Mouse (Mus musculus) liver, adult 2 months (tissue): ENCODE data around the gene Fcnb. TPM values are rescaled to one million over a fixed set of nuclear protein-coding genes. Genes with fewer than 3 reads are reported as not detected.

ENCODE experiments used
- DNase-seq: peaks from one replicate; pipeline ENCODE4 v3.0.0-alpha.2; 2011; ENCODE audit warnings: low read depth, low spot score; ENCODE audit errors: extremely low read depth
- H3K27ac ChIP-seq: fragments of 200-500 bp; replicated peaks from 2 replicates; pipeline ENCODE4 v1.5.1; 2012; ENCODE audit warnings: low read depth, mild to moderate bottlenecking, control low read depth, inconsistent platforms, low read length; ENCODE audit not compliant: insufficient read depth
- H3K27me3 ChIP-seq: fragments of 200-500 bp; 2 replicates; pipeline ENCODE4 v1.6.1; 2012; ENCODE audit warnings: mild to moderate bottlenecking, moderate library complexity, low read length, inconsistent platforms; ENCODE audit not compliant: control insufficient read depth, insufficient read depth
- H3K36me3 ChIP-seq: fragments of 200-500 bp; 2 replicates; pipeline ENCODE4 v1.6.1; 2012; ENCODE audit warnings: low read length, inconsistent platforms; ENCODE audit not compliant: control insufficient read depth, insufficient read depth
- H3K4me1 ChIP-seq: fragments of 200-500 bp; 2 replicates; pipeline ENCODE4 v1.6.1; 2011; ENCODE audit warnings: low read length; ENCODE audit not compliant: control insufficient read depth, insufficient read depth
- H3K4me3 ChIP-seq: fragments of 200-500 bp; 2 replicates; pipeline ENCODE4 v1.5.1; 2011; ENCODE audit warnings: low read depth, mild to moderate bottlenecking, control low read depth, low read length, moderate library complexity; ENCODE audit not compliant: insufficient read depth
- H3K79me2 ChIP-seq: fragments of 200-500 bp; 2 replicates; pipeline ENCODE4 v1.6.1; 2012; ENCODE audit warnings: inconsistent platforms, mild to moderate bottlenecking, low read length, moderate library complexity; ENCODE audit not compliant: control insufficient read depth, insufficient read depth
- H3K9ac ChIP-seq: fragments of 200-500 bp; 2 replicates; pipeline ENCODE4 v1.6.1; 2012; ENCODE audit warnings: low read depth, mild to moderate bottlenecking, control low read depth, inconsistent platforms, low read length
- CTCF ChIP-seq: fragments of 200-500 bp; IDR thresholded peaks from 2 replicates; pipeline ENCODE4 v1.5.1; 2011; ENCODE audit warnings: low read depth, low read length, control low read depth
- POLR2A ChIP-seq: fragments of 200-500 bp; IDR thresholded peaks from 2 replicates; pipeline ENCODE4 v1.6.1; 2011; ENCODE audit warnings: low read length, control low read depth; ENCODE audit not compliant: insufficient read depth; ENCODE audit errors: extremely low read depth
- WGBS: fragments of 180-500 bp; shearing (Covaris S2); methylation state at CpG from one replicate; pipeline ENCODE4 v1.1.7; 2018; 5-methylcytosine and 5-hydroxymethylcytosine counted together
- polyA plus RNA-seq: library from polyadenylated mRNA; depleted of rRNA; stranded (reverse); fragments of >200 nt; gene quantifications from 2 replicates; pipeline ENCODE4 v1.2.3, GENCODE M21; 2012
- total RNA-seq: library from RNA; depleted of rRNA; stranded (reverse); fragments of >200 nt; gene quantifications from 2 replicates; pipeline ENCODE4 v1.2.3, GENCODE M21; 2014

The Fcnb gene
- total and polyA plus RNA-seq, 2 experiments, result not detected

- no peak for TF ChIP-seq POLR2A
- TF ChIP-seq CTCF, result no peak
- DNase-seq, result no peak
- no peak overlapping the region for H3K27ac ChIP-seq
- H3K9ac ChIP-seq, result no peak overlapping the region
- H3K79me2 ChIP-seq, result no peaks in the 10 kb centered on the region
- no peaks in the 10 kb centered on the region for H3K27me3 ChIP-seq
- 94% methylated on average over 6 of the region's 6 CpGs for whole genome bisulfite sequencing
- no peak overlapping the region for H3K4me3 ChIP-seq
- no peaks in the 10 kb centered on the region for H3K4me1 ChIP-seq
- H3K36me3 ChIP-seq, result no peaks in the 10 kb centered on the region
Measured at GRCm38 (mm10) chr2:28091042-28091441, 6.4 kb upstream of the Fcnb start.

GRCm38 (mm10) chr2:28090299-28091008, 5.8 kb upstream of the Fcnb start:
- no peak for DNase-seq
- Histone ChIP-seq H3K4me3 (no peak overlapping the region), H3K79me2 (no peaks in the 10 kb centered on the region), H3K36me3 (no peaks in the 10 kb centered on the region), H3K27ac (no peak overlapping the region), H3K27me3 (no peaks in the 10 kb centered on the region), H3K9ac (no peak overlapping the region), H3K4me1 (no peaks in the 10 kb centered on the region)
- WGBS, result 82% methylated on average over 7 of the region's 7 CpGs
- TF ChIP-seq POLR2A (no peak), CTCF (no peak)

- no peak for DNase-seq
- no peaks in the 10 kb centered on the region for H3K4me1 ChIP-seq
- WGBS, result 66% methylated on average over 5 of the region's 5 CpGs
- no peak overlapping the region for H3K27ac ChIP-seq
- no peaks in the 10 kb centered on the region for H3K79me2 ChIP-seq
- H3K27me3 ChIP-seq, result no peaks in the 10 kb centered on the region
- no peak overlapping the region for H3K9ac ChIP-seq
- no peak for TF ChIP-seq POLR2A
- TF ChIP-seq CTCF, result no peak
- no peaks in the 10 kb centered on the region for H3K36me3 ChIP-seq
- no peak overlapping the region for H3K4me3 ChIP-seq
Measured at GRCm38 (mm10) chr2:28089095-28089494, 4.4 kb upstream of the Fcnb start.

GRCm38 (mm10) chr2:28086112-28086511, 1.4 kb upstream of the Fcnb start:
- Histone ChIP-seq H3K79me2 (no peaks in the 10 kb centered on the region), H3K4me3 (no peak overlapping the region), H3K27ac (no peak overlapping the region), H3K9ac (no peak overlapping the region), H3K36me3 (no peaks in the 10 kb centered on the region), H3K4me1 (no peaks in the 10 kb centered on the region), H3K27me3 (no peaks in the 10 kb centered on the region)
- TF ChIP-seq POLR2A (no peak), CTCF (no peak)
- WGBS, result 83% methylated on average over 10 of the region's 10 CpGs
- no peak for DNase-seq

- TF ChIP-seq POLR2A (no peak), CTCF (no peak)
- no peaks in the 10 kb centered on the region for H3K4me1 ChIP-seq
- 79% methylated on average over 7 of the region's 7 CpGs for WGBS
- no peaks in the 10 kb centered on the region for H3K36me3 ChIP-seq
- H3K4me3 ChIP-seq, result no peak overlapping the region
- H3K79me2 ChIP-seq, result no peaks in the 10 kb centered on the region
- no peak overlapping the region for H3K9ac ChIP-seq
- DNase-seq, result no peak
- H3K27me3 ChIP-seq, result no peaks in the 10 kb centered on the region
- no peak overlapping the region for H3K27ac ChIP-seq
Measured at GRCm38 (mm10) chr2:28075616-28076187, 9.0 kb downstream of the Fcnb start.

GRCm38 (mm10) chr2:28068537-28068878, 16.2 kb downstream of the Fcnb start:
- no peaks in the 10 kb centered on the region for H3K36me3 ChIP-seq
- TF ChIP-seq POLR2A (no peak), CTCF (no peak)
- no peak overlapping the region for H3K27ac ChIP-seq
- DNase-seq, result no peak
- 93% methylated on average over 9 of the region's 9 CpGs for WGBS
- no peak overlapping the region for H3K9ac ChIP-seq
- H3K4me3 ChIP-seq, result no peak overlapping the region
- no peaks in the 10 kb centered on the region for H3K27me3 ChIP-seq
- H3K4me1 ChIP-seq, result no peaks in the 10 kb centered on the region
- H3K79me2 ChIP-seq, result no peaks in the 10 kb centered on the region
